In the genomic region with DNA sequence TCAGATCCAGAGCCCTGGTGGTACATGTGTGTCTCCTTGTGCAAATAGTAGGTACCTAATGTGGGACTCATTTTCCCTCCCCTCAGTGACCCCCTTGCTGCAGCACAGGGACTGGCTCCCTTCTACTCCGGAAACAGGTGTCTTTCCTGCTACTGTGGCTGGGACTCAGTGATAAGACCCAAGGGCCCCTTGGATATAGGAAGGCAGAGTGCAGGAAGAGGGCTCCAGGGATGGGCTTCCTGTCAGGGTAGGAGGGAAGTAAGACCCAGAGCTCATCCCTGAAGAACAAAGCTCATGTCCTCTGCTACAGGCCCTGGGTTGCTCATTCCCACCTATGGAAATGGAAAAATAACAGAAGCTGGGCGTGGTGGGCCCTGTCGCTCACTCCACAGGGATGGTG, we compare ENCODE assay signal across 10 mouse cellular contexts. TPM values are rescaled to one million over a fixed set of nuclear protein-coding genes. Genes with fewer than 3 reads are reported as not detected.
A peak's percentile ranks its signal among the peaks of the same experiment; 100 is the strongest.
DNase-seq lines count a peak whose midpoint lies in the region; ATAC-seq and TF ChIP-seq lines count a peak whose summit lies in the region.
"Had no signal": no experiment of that assay in that cellular context is flagged by ENCODE, and none has a peak within 500 bp of the region (broad histone marks: within the 10 kb centered on the region; RNA-seq: fewer than 3 reads in every experiment).

No protein-coding gene starts in this region.

- H3K4me2 ChIP-seq in heart, postnatal 0 days (ENCODE audit: low read depth, low read length) = no peak overlapping the region

- H3K4me1 ChIP-seq in heart, postnatal 0 days (ENCODE audit: control insufficient read depth, insufficient read depth) = peaks cover 17% of the 10 kb centered on the region

- H3K9ac ChIP-seq in heart, postnatal 0 days (replicated peaks; ENCODE audit: low read depth, low read length) = no peak overlapping the region

- peak overlapping the region; percentile 74 for H3K27ac ChIP-seq in heart, postnatal 0 days (ENCODE audit: low read depth)

- WGBS in heart, postnatal 0 days = 66% methylated on average over 3 of the region's 3 CpGs

- no peak for TF ChIP-seq CTCF in heart, postnatal 0 days (IDR thresholded peaks at IDR 0.05; ENCODE audit: low read depth)

- H3K27me3 ChIP-seq in heart, postnatal 0 days (ENCODE audit: control insufficient read depth, insufficient read depth, low read length) = no peaks in the 10 kb centered on the region

- no peaks in the 10 kb centered on the region for H3K9me3 ChIP-seq in heart, postnatal 0 days (replicated peaks; ENCODE audit: control insufficient read depth, low read length)

- peak; percentile 42 for DNase-seq in adrenal gland, adult 2 months
- no peak for DNase-seq in adrenal gland, adult 18-20 months (ENCODE audit: low spot score in 2 of 2)
- peak; percentile 62 for DNase-seq in heart, postnatal 0 days (ENCODE audit: low spot score)
- DNase-seq in kidney, postnatal 36 days = peak; percentile 40 to 68
- peak; percentile 75 for DNase-seq in lung, postnatal 36 days
- no peak for DNase-seq in layer of hippocampus, adult 9-10 months (ENCODE audit: low spot score)
- no peak for DNase-seq in left cerebral cortex, adult 18-20 months (ENCODE audit: low spot score in 2 of 2)
- no peak for DNase-seq in spleen, adult 12 weeks (ENCODE audit: low spot score)
- DNase-seq: gastrocnemius, postnatal 14 days had no signal

- no peak overlapping the region for H3K4me3 ChIP-seq in heart, postnatal 0 days (ENCODE audit: low read depth, low read length)

- peak; percentile 79 for ATAC-seq in heart, postnatal 0 days (ENCODE audit: insufficient read depth, low read depth)

- H3K36me3 ChIP-seq in heart, postnatal 0 days (replicated peaks; ENCODE audit: control insufficient read depth, insufficient read depth, low read length) = no peaks in the 10 kb centered on the region

- TF ChIP-seq EP300 in heart, postnatal 0 days (IDR thresholded peaks at IDR 0.05; ENCODE audit: low read depth) = peak; percentile 98

RNA-seq across cellular contexts. Expression of a gene that starts 6.2 kb away (rescaled TPM):
- 10 to 100 TPM; 16.0 to 21.8 TPM for total RNA-seq in adrenal gland, adult 2 months (2021)
- 56.8 and 68.4 TPM in 2 replicates for polyA plus RNA-seq in adrenal gland, adult 2 months (2012; rRNA removed)
- 10 to 100 TPM; 18.5 to 19.8 TPM for total RNA-seq in adrenal gland, adult 18-20 months (2021)
- 29.1 and 38.9 TPM in 2 replicates for total RNA-seq in heart, postnatal 0 days (2014; rRNA removed; ENCODE audit: low replicate concordance)
- polyA plus RNA-seq in heart, postnatal 0 days (2015; fragmentation: Nextera tagmentation; extraction: Ambion mirVana) = 19.5 TPM in 2 replicates
- total RNA-seq in left cerebral cortex, adult 18-20 months (2021) = 1 to 10 TPM; 7.9 to 9.8 TPM

RNA-seq across cellular contexts. Expression of a gene that starts 25.8 kb away (rescaled TPM):
- 10 to 100 TPM; 57.7 to 69.5 TPM for total RNA-seq in adrenal gland, adult 2 months (2021)
- 53.3 and 62.5 TPM in 2 replicates for polyA plus RNA-seq in adrenal gland, adult 2 months (2012; rRNA removed)
- 10 to 100 TPM; 63.9 to 70.5 TPM for total RNA-seq in adrenal gland, adult 18-20 months (2021)
- 33.1 and 35.6 TPM in 2 replicates for total RNA-seq in heart, postnatal 0 days (2014; rRNA removed; ENCODE audit: low replicate concordance)
- polyA plus RNA-seq in heart, postnatal 0 days (2015; fragmentation: Nextera tagmentation; extraction: Ambion mirVana) = 24.4 and 26.7 TPM in 2 replicates
- 10 to 100 TPM; 42.0 to 49.1 TPM for total RNA-seq in left cerebral cortex, adult 18-20 months (2021)

RNA-seq across cellular contexts. Expression of a gene that starts 25.8 kb away (rescaled TPM):
- 100 to 1,000 TPM; 203 to 233 TPM for total RNA-seq in adrenal gland, adult 2 months (2021)
- 491 and 579 TPM in 2 replicates for polyA plus RNA-seq in adrenal gland, adult 2 months (2012; rRNA removed)
- total RNA-seq in adrenal gland, adult 18-20 months (2021) = 100 to 1,000 TPM; 185 to 205 TPM
- 154 and 193 TPM in 2 replicates for total RNA-seq in heart, postnatal 0 days (2014; rRNA removed; ENCODE audit: low replicate concordance)
- 294 and 295 TPM in 2 replicates for polyA plus RNA-seq in heart, postnatal 0 days (2015; fragmentation: Nextera tagmentation; extraction: Ambion mirVana)
- total RNA-seq in left cerebral cortex, adult 18-20 months (2021) = 100 to 1,000 TPM; 141 to 145 TPM

RNA-seq across cellular contexts. Expression of a gene that starts 39.1 kb away (rescaled TPM):
- 1 to 10 TPM; 2.5 to 3.8 TPM for total RNA-seq in adrenal gland, adult 2 months (2021)
- 4.9 and 5.2 TPM in 2 replicates for polyA plus RNA-seq in adrenal gland, adult 2 months (2012; rRNA removed)
- 1 to 10 TPM; 2.0 to 2.5 TPM for total RNA-seq in adrenal gland, adult 18-20 months (2021)
- 0.80 TPM in 1 of 2 replicates, not detected in the other for total RNA-seq in heart, postnatal 0 days (2014; rRNA removed; ENCODE audit: low replicate concordance)
- polyA plus RNA-seq in heart, postnatal 0 days (2015; fragmentation: Nextera tagmentation; extraction: Ambion mirVana) = 0.27 and 0.59 TPM in 2 replicates
- 10 to 100 TPM; 86.4 to 94.3 TPM for total RNA-seq in left cerebral cortex, adult 18-20 months (2021)
- total RNA-seq: neutrophil, adult 5-6 weeks had no signal

RNA-seq across cellular contexts. Expression of a gene that starts 42.2 kb away (rescaled TPM):
- 10 to 100 TPM; 10.8 to 11.5 TPM for total RNA-seq in adrenal gland, adult 2 months (2021)
- 17.4 and 21.2 TPM in 2 replicates for polyA plus RNA-seq in adrenal gland, adult 2 months (2012; rRNA removed)
- 10 to 100 TPM; 10.9 to 13.6 TPM for total RNA-seq in adrenal gland, adult 18-20 months (2021)
- total RNA-seq in heart, postnatal 0 days (2014; rRNA removed; ENCODE audit: low replicate concordance) = 20.1 and 26.5 TPM in 2 replicates
- polyA plus RNA-seq in heart, postnatal 0 days (2015; fragmentation: Nextera tagmentation; extraction: Ambion mirVana) = 11.9 and 13.1 TPM in 2 replicates
- total RNA-seq in left cerebral cortex, adult 18-20 months (2021) = 10 to 100 TPM; 37.0 to 42.1 TPM

Comparison
In these comparisons a context has a peak if more than half of its experiments do, and no peak if none do; other contexts are left out.
1. DNase-seq: peak in adrenal gland, adult 2 months (single experiment), heart, postnatal 0 days (single experiment), kidney, postnatal 36 days (2 of 2) and lung, postnatal 36 days (single experiment); none in adrenal gland, adult 18-20 months (0 of 2), layer of hippocampus, adult 9-10 months (single experiment), left cerebral cortex, adult 18-20 months (0 of 2) and spleen, adult 12 weeks (single experiment).